Mouse (Mus musculus): ENCODE results near the gene Pkig. TPM values are rescaled to one million over a fixed set of nuclear protein-coding genes. Genes with fewer than 3 reads are reported as not detected.
"Not testable (repeated sequence)": the region's sequence is repeated elsewhere in the genome, so short reads cannot be mapped to it uniquely, and the experiment has no call there.

The Pkig gene
- total RNA-seq, 2 experiments from 2014 or later, result 135 to 144 TPM

- intact Hi-C loops (cut with DNase I), result no loop called here
- peak in 1 of 2 experiments; percentile 9 for DNase-seq (ENCODE audit: low spot score in 2 of 2)
Observed at GRCm38 (mm10) chr2:163642685-163643575, 15.3 kb upstream of the Pkig start.

GRCm38 (mm10) chr2:163643576-163643971 is 14.6 kb upstream of the Pkig start:
- DNase-seq (ENCODE audit: low spot score in 2 of 2), result no peak
- intact Hi-C loops (cut with DNase I), result no loop called here

GRCm38 (mm10) chr2:163644047-163644446 is 14.1 kb upstream of the Pkig start:
- intact Hi-C loops (cut with DNase I), result loop anchor here (2.0 kb wide), 1 partner anchor 15 kb away; the partner anchor contains the start of gene Pkig

GRCm38 (mm10) chr2:163644575-163645385 is 13.4 kb upstream of the Pkig start, which contains the start of gene Serinc3:
Gene Serinc3, minus strand, starts transcription at chr2:163645131.
- intact Hi-C loops (cut with DNase I), result loop anchor here (1.0 to 2.0 kb wide), 2 partner anchors 14 to 75 kb away; partner anchors contain the start of gene Pkig
- peak; percentile 97 for DNase-seq (ENCODE audit: low spot score in 2 of 2)

More at GRCm38 (mm10) chr2:163644047-163644446, 14.1 kb upstream of the Pkig start:
- DNase-seq (ENCODE audit: low spot score in 2 of 2), result no peak

GRCm38 (mm10) chr2:163645700-163646460 is 12.3 kb upstream of the Pkig start:
- no peak for DNase-seq (ENCODE audit: low spot score in 2 of 2)
- intact Hi-C loops (cut with DNase I), result loop anchor here (1.0 to 2.0 kb wide), 2 partner anchors 13 to 73 kb away; partner anchors contain the start of gene Pkig

GRCm38 (mm10) chr2:163646461-163647080 is 11.6 kb upstream of the Pkig start:
- intact Hi-C loops (cut with DNase I), result no loop called here
- DNase-seq (ENCODE audit: low spot score in 2 of 2), result no peak

- intact Hi-C loops (cut with DNase I); DNase-seq (ENCODE audit: low spot score in 2 of 2): not testable (repeated sequence)
Observed at GRCm38 (mm10) chr2:163655699-163656098, 2.5 kb upstream of the Pkig start.

GRCm38 (mm10) chr2:163657486-163657885 is 700 bp upstream of the Pkig start:
- DNase-seq (ENCODE audit: low spot score in 2 of 2), result no peak
- intact Hi-C loops (cut with DNase I), result loop anchor here (1.0 kb wide), 1 partner anchor 8 kb away; no protein-coding TSS in a partner anchor

- intact Hi-C loops (cut with DNase I), result loop anchor here (2.0 kb wide), 2 partner anchors 14 to 60 kb away; partner anchors contain the start of gene Serinc3
Observed at GRCm38 (mm10) chr2:163658941-163659340, 755 bp downstream of the Pkig start.

GRCm38 (mm10) chr2:163659431-163659830 is 1.2 kb downstream of the Pkig start:
- no peak for DNase-seq (ENCODE audit: low spot score in 2 of 2)
- intact Hi-C loops (cut with DNase I), result loop anchor here (2.0 kb wide), 2 partner anchors 15 to 59 kb away; partner anchors contain the start of gene Serinc3

More at GRCm38 (mm10) chr2:163658941-163659340, 755 bp downstream of the Pkig start:
- DNase-seq (ENCODE audit: low spot score in 2 of 2), result peak in 1 of 2 experiments; percentile 12

GRCm38 (mm10) chr2:163660103-163660701 is 2.0 kb downstream of the Pkig start:
- intact Hi-C loops (cut with DNase I), result no loop called here
- no peak for DNase-seq (ENCODE audit: low spot score in 2 of 2)

GRCm38 (mm10) chr2:163661371-163661850 is 3.2 kb downstream of the Pkig start:
- intact Hi-C loops (cut with DNase I), result loop anchor here (1.0 kb wide), 2 partner anchors 14 to 42 kb away; no protein-coding TSS in a partner anchor
- peak; percentile 68 to 80 for DNase-seq (ENCODE audit: low spot score in 2 of 2)

GRCm38 (mm10) chr2:163662076-163662475 is 3.9 kb downstream of the Pkig start:
- intact Hi-C loops (cut with DNase I), result no loop called here

GRCm38 (mm10) chr2:163662698-163663221 is 4.6 kb downstream of the Pkig start:
- no peak for DNase-seq (ENCODE audit: low spot score in 2 of 2)
- intact Hi-C loops (cut with DNase I), result no loop called here

More at GRCm38 (mm10) chr2:163662076-163662475, 3.9 kb downstream of the Pkig start:
- DNase-seq (ENCODE audit: low spot score in 2 of 2), result no peak

- intact Hi-C loops (cut with DNase I), result no loop called here
- DNase-seq (ENCODE audit: low spot score in 2 of 2), result no peak
Observed at GRCm38 (mm10) chr2:163663930-163664329, 5.7 kb downstream of the Pkig start.

- DNase-seq (ENCODE audit: low spot score in 2 of 2), result no peak
- intact Hi-C loops (cut with DNase I), result no loop called here
Observed at GRCm38 (mm10) chr2:163667045-163667444, 8.9 kb downstream of the Pkig start.

- intact Hi-C loops (cut with DNase I), result no loop called here
Observed at GRCm38 (mm10) chr2:163670872-163671594, 12.8 kb downstream of the Pkig start.

More at GRCm38 (mm10) chr2:163670872-163671594, 12.8 kb downstream of the Pkig start:
- DNase-seq (ENCODE audit: low spot score in 2 of 2), result no peak

Measured in left cerebral cortex, postnatal 36 days (tissue).